Mouse (Mus musculus): ENCODE measurements at regions not wholly inside any gene's neighbourhood (a gene's known extent, or its start where the extent isn't known, plus 50 kb on each side); places are given as distances from the start of the nearest gene placed in this dataset.
A peak's percentile ranks its signal among the peaks of the same experiment; 100 is the strongest.

GRCm38 (mm10) chr8:17863388-17863787 is 1114.7 kb downstream of the Defb40 start:
- Histone ChIP-seq H3K4me1 (ENCODE audit: control insufficient read depth in 1 of 2, insufficient read depth in 2 of 2, low read length in 2 of 2) (no peaks in the 10 kb centered on the region), H3K9ac (ENCODE audit: control insufficient read depth, low read depth, low read length, poor library complexity, severe bottlenecking) (no peak overlapping the region), H3K27ac (ENCODE audit: control insufficient read depth, low read depth, low read length) (no peak overlapping the region; the same call in 1 of the 2 replicates), H3K9me3 (replicated peaks; ENCODE audit: insufficient read depth, low read length) (no peaks in the 10 kb centered on the region), H3K79me2 (ENCODE audit: control insufficient read depth, insufficient read depth, low read length, poor library complexity) (no peaks in the 10 kb centered on the region), H3K4me3 (ENCODE audit: control insufficient read depth in 1 of 2, insufficient read depth in 1 of 2, low read depth in 2 of 2, low read length in 2 of 2) (no peak overlapping the region), H3K36me3 (ENCODE audit: control insufficient read depth in 1 of 2, insufficient read depth in 2 of 2, low read length in 2 of 2) (peaks cover 0 to 5% of the 10 kb centered on the region in 2 experiments; a peak in 1 of 4 replicates), H3K27me3 (ENCODE audit: control insufficient read depth in 1 of 2, insufficient read depth in 2 of 2, low read length in 2 of 2) (no peaks in the 10 kb centered on the region)
- DNase-seq (ENCODE audit: low read depth, low spot score) = peak; percentile 16
- TF ChIP-seq ELF1 (IDR thresholded peaks at IDR 0.05; ENCODE audit: low read depth, low read length) = no peak; the same call in 1 of the 2 replicates
- TF ChIP-seq POLR2AphosphoS2 (IDR thresholded peaks at IDR 0.05; ENCODE audit: low read length) = no peak
- TF ChIP-seq GATA1 (IDR thresholded peaks at IDR 0.05; ENCODE audit: low read depth, low read length) = peak; percentile 75
- TF ChIP-seq EP300 (IDR thresholded peaks at IDR 0.05; ENCODE audit: low read depth in 1 of 2, low read length in 2 of 2) = peak; percentile 64 to 65
- no peak for TF ChIP-seq RCOR1 (IDR thresholded peaks at IDR 0.05; ENCODE audit: low read depth, low read length)
- TF ChIP-seq MAZ (IDR thresholded peaks at IDR 0.05; ENCODE audit: low read depth, low read length) = no peak
- peak; percentile 83 for TF ChIP-seq ZNF384 (IDR thresholded peaks at IDR 0.05; ENCODE audit: low read depth, low read length)
- peak; percentile 51; the same call in 1 of the 2 replicates for TF ChIP-seq TCF12 (IDR thresholded peaks at IDR 0.05; ENCODE audit: low read depth, low read length)
- no peak for TF ChIP-seq E2F4 (IDR thresholded peaks at IDR 0.05; ENCODE audit: borderline replicate concordance, low read depth, low read length)
- peak; percentile 61 for TF ChIP-seq ETS1 (IDR thresholded peaks at IDR 0.05; ENCODE audit: low read depth, low read length)
